Comparison of ENCODE assay signal across 9 mouse cellular contexts in the genomic region with DNA sequence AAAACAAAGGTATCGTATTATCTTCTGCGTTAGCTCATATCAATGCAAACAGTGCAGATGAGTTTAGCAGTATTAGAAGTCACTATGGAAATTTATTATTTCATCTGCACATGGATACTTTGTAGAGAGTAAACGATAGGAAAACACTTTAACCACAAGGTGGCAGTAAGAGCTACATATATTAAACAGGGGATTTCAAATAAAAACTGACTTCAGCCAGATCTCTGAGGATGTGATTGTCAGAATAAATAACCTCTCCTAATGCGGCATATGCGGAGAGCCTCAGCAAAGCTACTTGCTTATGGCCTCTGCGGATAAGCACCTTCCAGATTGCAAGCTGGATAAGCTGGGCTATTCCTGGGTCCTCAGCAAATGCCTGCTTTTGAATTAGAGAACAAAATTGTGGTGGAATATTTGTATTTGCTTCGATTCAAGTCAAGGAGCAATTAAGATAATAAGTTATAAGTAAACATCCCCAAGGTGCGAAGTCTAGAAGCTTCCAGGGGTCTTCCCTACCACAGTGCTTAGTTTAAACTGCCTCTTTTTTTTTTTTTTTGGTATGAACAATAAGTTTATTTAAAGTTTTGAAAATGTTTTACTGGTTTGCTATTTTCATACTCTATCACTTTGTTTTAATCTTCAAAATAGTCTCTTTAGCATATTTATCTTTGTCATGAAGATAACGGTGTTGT.
DNase-seq lines count a peak whose midpoint lies in the region; ATAC-seq and TF ChIP-seq lines count a peak whose summit lies in the region.
"Had no signal": no experiment of that assay in that cellular context is flagged by ENCODE, and none has a peak within 500 bp of the region (broad histone marks: within the 10 kb centered on the region; RNA-seq: fewer than 3 reads in every experiment).

No protein-coding gene starts in this region.

- no peak overlapping the region for H3K27ac ChIP-seq in embryonic facial prominence, embryonic 11.5 days (replicated peaks; ENCODE audit: low read depth, low read length)
- H3K27ac ChIP-seq in embryonic facial prominence, embryonic 10.5 days (replicated peaks) = no peak overlapping the region
- no peak overlapping the region for H3K27ac ChIP-seq in lung, postnatal 0 days (ENCODE audit: low read length)
- H3K27ac ChIP-seq in hindbrain, embryonic 12.5 days = no peak overlapping the region
- H3K27ac ChIP-seq: liver, embryonic 13.5 days had no signal

- no peak for TF ChIP-seq EP300 in lung, postnatal 0 days (IDR thresholded peaks at IDR 0.05)

- H3K9ac ChIP-seq in embryonic facial prominence, embryonic 11.5 days (replicated peaks; ENCODE audit: low read length) = no peak overlapping the region
- H3K9ac ChIP-seq in lung, postnatal 0 days (replicated peaks; ENCODE audit: low read depth) = no peak overlapping the region
- no peak overlapping the region for H3K9ac ChIP-seq in hindbrain, embryonic 12.5 days
- H3K9ac ChIP-seq: liver, embryonic 13.5 days had no signal

- TF ChIP-seq CTCF in lung, postnatal 0 days (IDR thresholded peaks at IDR 0.05) = peak; percentile 50

- no peaks in the 10 kb centered on the region for H3K4me1 ChIP-seq in embryonic facial prominence, embryonic 11.5 days (ENCODE audit: control insufficient read depth, insufficient read depth, low read length)
- no peaks in the 10 kb centered on the region for H3K4me1 ChIP-seq in embryonic facial prominence, embryonic 10.5 days
- H3K4me1 ChIP-seq in lung, postnatal 0 days (ENCODE audit: insufficient read depth, low read depth, low read length) = no peaks in the 10 kb centered on the region
- no peaks in the 10 kb centered on the region for H3K4me1 ChIP-seq in hindbrain, embryonic 12.5 days
- H3K4me1 ChIP-seq: liver, embryonic 13.5 days had no signal

- DNase-seq in embryonic facial prominence, embryonic 11.5 days (ENCODE audit: low spot score) = peak; percentile 75
- no peak for DNase-seq in embryonic facial prominence, embryonic 10.5 days (ENCODE audit: low spot score)
- peak; percentile 59 for DNase-seq in lung, postnatal 0 days (ENCODE audit: low spot score)
- DNase-seq in lung, postnatal 25 days (ENCODE audit: low spot score) = no peak
- DNase-seq in retina, postnatal 1 day = peak; percentile 81
- no peak for DNase-seq in testis, postnatal 10 days (ENCODE audit: low spot score)
- DNase-seq in thymus, postnatal 36 days = no peak
- DNase-seq: liver, embryonic 13.5 days had no signal

- H3K4me2 ChIP-seq in embryonic facial prominence, embryonic 11.5 days (ENCODE audit: low read depth, low read length) = no peak overlapping the region
- H3K4me2 ChIP-seq in lung, postnatal 0 days (replicated peaks; ENCODE audit: low read depth, low read length) = no peak overlapping the region
- no peak overlapping the region for H3K4me2 ChIP-seq in hindbrain, embryonic 12.5 days (replicated peaks)
- H3K4me2 ChIP-seq: liver, embryonic 13.5 days had no signal

- no peaks in the 10 kb centered on the region for H3K36me3 ChIP-seq in embryonic facial prominence, embryonic 11.5 days (replicated peaks; ENCODE audit: control insufficient read depth, insufficient read depth, low read depth, low read length)
- H3K36me3 ChIP-seq in embryonic facial prominence, embryonic 10.5 days (replicated peaks) = no peaks in the 10 kb centered on the region
- no peaks in the 10 kb centered on the region for H3K36me3 ChIP-seq in lung, postnatal 0 days (ENCODE audit: insufficient read depth, low read length)
- H3K36me3 ChIP-seq in hindbrain, embryonic 12.5 days = no peaks in the 10 kb centered on the region
- H3K36me3 ChIP-seq: liver, embryonic 13.5 days had no signal

- WGBS in embryonic facial prominence, embryonic 11.5 days = 55% methylated on average over 9 of the region's 9 CpGs
- WGBS in embryonic facial prominence, embryonic 10.5 days = 62% methylated on average over 9 of the region's 9 CpGs
- WGBS in lung, postnatal 0 days = 35% methylated on average over 9 of the region's 9 CpGs
- WGBS in hindbrain, embryonic 12.5 days = 60% methylated on average over 9 of the region's 9 CpGs

- H3K9me3 ChIP-seq in embryonic facial prominence, embryonic 11.5 days (replicated peaks; ENCODE audit: control insufficient read depth, low read length) = no peaks in the 10 kb centered on the region
- no peaks in the 10 kb centered on the region for H3K9me3 ChIP-seq in embryonic facial prominence, embryonic 10.5 days
- no peaks in the 10 kb centered on the region for H3K9me3 ChIP-seq in lung, postnatal 0 days (ENCODE audit: low read length)
- no peaks in the 10 kb centered on the region for H3K9me3 ChIP-seq in hindbrain, embryonic 12.5 days (replicated peaks)
- H3K9me3 ChIP-seq: liver, embryonic 13.5 days had no signal

- no peak overlapping the region for H3K4me3 ChIP-seq in embryonic facial prominence, embryonic 11.5 days (ENCODE audit: low read depth, low read length)
- H3K4me3 ChIP-seq in embryonic facial prominence, embryonic 10.5 days = no peak overlapping the region
- H3K4me3 ChIP-seq in lung, postnatal 0 days (ENCODE audit: low read depth, low read length) = no peak overlapping the region
- H3K4me3 ChIP-seq in hindbrain, embryonic 12.5 days = no peak overlapping the region
- H3K4me3 ChIP-seq: liver, embryonic 13.5 days had no signal

- H3K27me3 ChIP-seq in embryonic facial prominence, embryonic 11.5 days (ENCODE audit: control insufficient read depth, insufficient read depth, low read length) = no peaks in the 10 kb centered on the region
- H3K27me3 ChIP-seq in embryonic facial prominence, embryonic 10.5 days (replicated peaks; ENCODE audit: low read depth, poor library complexity, severe bottlenecking) = no peaks in the 10 kb centered on the region
- H3K27me3 ChIP-seq in lung, postnatal 0 days (replicated peaks; ENCODE audit: insufficient read depth, low read length) = no peaks in the 10 kb centered on the region
- H3K27me3 ChIP-seq in hindbrain, embryonic 12.5 days = no peaks in the 10 kb centered on the region
- H3K27me3 ChIP-seq: liver, embryonic 13.5 days had no signal

- ATAC-seq in embryonic facial prominence, embryonic 11.5 days (replicated peaks; ENCODE audit: insufficient number of reproducible peaks, low FRiP score, low TSS enrichment, low read depth) = 0 out of 2 replicates have a peak, but pooled peaks have one; percentile 39
- no peak for ATAC-seq in lung, postnatal 0 days
- ATAC-seq in hindbrain, embryonic 12.5 days (ENCODE audit: low FRiP score) = peak; percentile 61; the same call in 1 of the 2 replicates

Comparison
In these comparisons a context has a peak if more than half of its experiments do, and no peak if none do; other contexts are left out.
1. DNase-seq: peak in embryonic facial prominence, embryonic 11.5 days (single experiment), lung, postnatal 0 days (single experiment) and retina, postnatal 1 day (single experiment); none in embryonic facial prominence, embryonic 10.5 days (single experiment), lung, postnatal 25 days (single experiment), testis, postnatal 10 days (single experiment) and thymus, postnatal 36 days (0 of 2).